Mouse (Mus musculus): ENCODE data around the gene Zdhhc1.

DNA sequence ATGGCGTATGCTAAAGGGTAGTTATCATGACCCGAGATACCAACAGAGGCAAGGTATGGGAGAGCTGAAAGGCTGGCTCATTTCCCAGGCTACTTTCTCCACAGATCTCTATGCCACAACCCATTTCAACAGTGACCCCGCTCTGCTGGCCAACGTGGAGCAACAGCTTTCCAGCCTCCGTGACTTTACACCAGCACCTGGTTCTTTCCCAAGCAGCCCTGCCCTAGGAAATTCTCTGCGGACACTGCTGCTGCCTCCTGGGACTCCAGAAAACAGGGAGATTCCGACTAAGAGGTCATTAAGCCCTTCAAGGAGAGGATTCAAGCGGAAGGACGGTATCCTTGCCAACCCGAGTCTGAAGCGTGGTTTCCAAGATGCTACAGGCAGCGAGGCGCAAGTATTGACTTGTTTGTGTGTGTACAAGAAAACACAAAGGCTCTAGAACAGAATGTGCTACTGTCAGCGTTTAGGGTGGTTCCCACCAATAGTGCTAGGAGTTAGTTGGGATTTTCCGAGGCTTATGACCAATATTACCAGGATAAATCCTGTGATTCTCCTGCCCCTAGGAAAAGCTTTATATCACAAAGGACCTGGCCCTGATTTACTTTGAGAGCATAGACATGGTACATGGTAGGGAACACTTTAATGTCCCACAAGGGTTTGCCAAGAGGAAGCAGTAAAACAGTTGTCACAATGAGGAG, 44.6 kb downstream of the Zdhhc1 start:
- TF ChIP-seq CTCF (IDR thresholded peaks at IDR 0.05; ENCODE audit: extremely low read depth, insufficient read length, insufficient replicate concordance, low read depth, low read length) (no peak), POLR2A (IDR thresholded peaks at IDR 0.05; ENCODE audit: low read depth, low read length) (no peak)

Data from small intestine, adult 2 months (tissue).